Mouse (Mus musculus): ENCODE measurements around the gene Scamp1.

GRCm38 (mm10) chr13:94175379-94176050 lies 110.1 kb downstream of the Scamp1 start:
- TF ChIP-seq MAFK (IDR thresholded peaks at IDR 0.05; ENCODE audit: insufficient read depth, low read depth, low read length), result no peak
- no peak for TF ChIP-seq CHD2 (IDR thresholded peaks at IDR 0.05; ENCODE audit: low read depth, low read length)
- TF ChIP-seq ZC3H11A (IDR thresholded peaks at IDR 0.05; ENCODE audit: borderline replicate concordance, low read depth, low read length), result no peak
- no peak for TF ChIP-seq ZNF384 (IDR thresholded peaks at IDR 0.05; ENCODE audit: low read depth, low read length)
- TF ChIP-seq HCFC1 (IDR thresholded peaks at IDR 0.05; ENCODE audit: borderline replicate concordance, insufficient read depth, low read length), result no peak
